Mouse (Mus musculus) heart, postnatal 36 days (tissue): ENCODE measurements around the gene Gm11238. TPM values are rescaled to one million over a fixed set of nuclear protein-coding genes. Genes with fewer than 3 reads are reported as not detected.
"Not testable (repeated sequence)": the region's sequence is repeated elsewhere in the genome, so short reads cannot be mapped to it uniquely, and the experiment has no call there.

Source experiments
- DNase-seq, 2 experiments: peaks; one replicate each; pipeline ENCODE4 v3.0.0; 2021 to 2022
- intact Hi-C: fragments of 180-260 bp; cut with DNase I; formaldehyde crosslinking; loops from one replicate; pipeline ENCODE4 v1.15.1; 2025
- total RNA-seq, 2 experiments: library from RNA; stranded (reverse); gene quantifications; 2 replicates each; pipeline ENCODE4 v1.2.3; 2021

Gene Gm11238
- not detected for total RNA-seq

DNA sequence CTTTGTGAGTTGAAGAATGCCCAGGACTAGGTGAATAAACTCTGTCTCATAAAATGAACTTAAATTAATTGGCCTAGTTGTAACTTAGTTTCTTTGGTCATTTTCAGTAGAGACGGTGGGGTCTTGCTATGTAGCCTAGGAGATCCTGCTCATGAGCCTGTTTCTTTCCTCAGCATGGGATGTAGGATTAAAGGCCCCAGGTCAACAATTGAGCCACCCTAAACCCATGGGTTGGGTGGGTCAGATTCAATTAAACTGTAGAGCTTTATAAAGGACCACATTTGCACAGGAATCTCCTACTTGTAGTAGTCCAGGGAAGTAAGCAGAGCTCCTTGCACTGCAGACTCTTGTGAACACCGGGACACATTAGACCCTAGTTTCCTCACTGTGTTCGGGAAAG is at the start of gene Gm11238:
Gene Gm11238 (plus strand): TSS at position 301 of the 400 bp plus-strand sequence.
- DNase-seq, intact Hi-C loops: not testable (repeated sequence)

GRCm38 (mm10) chr4:73599248-73599647 is 8.4 kb upstream of the Gm11238 start:
- intact Hi-C loops = no loop called here
- no peak for DNase-seq

DNA sequence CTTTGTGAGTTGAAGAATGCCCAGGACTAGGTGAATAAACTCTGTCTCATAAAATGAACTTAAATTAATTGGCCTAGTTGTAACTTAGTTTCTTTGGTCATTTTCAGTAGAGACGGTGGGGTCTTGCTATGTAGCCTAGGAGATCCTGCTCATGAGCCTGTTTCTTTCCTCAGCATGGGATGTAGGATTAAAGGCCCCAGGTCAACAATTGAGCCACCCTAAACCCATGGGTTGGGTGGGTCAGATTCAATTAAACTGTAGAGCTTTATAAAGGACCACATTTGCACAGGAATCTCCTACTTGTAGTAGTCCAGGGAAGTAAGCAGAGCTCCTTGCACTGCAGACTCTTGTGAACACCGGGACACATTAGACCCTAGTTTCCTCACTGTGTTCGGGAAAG is 15.0 kb downstream of the Gm11238 start, which contains the start of gene Gm11237:
Gene Gm11237 (plus strand): TSS at position 301 of the 400 bp plus-strand sequence.
- DNase-seq, intact Hi-C loops: not testable (repeated sequence)

DNA sequence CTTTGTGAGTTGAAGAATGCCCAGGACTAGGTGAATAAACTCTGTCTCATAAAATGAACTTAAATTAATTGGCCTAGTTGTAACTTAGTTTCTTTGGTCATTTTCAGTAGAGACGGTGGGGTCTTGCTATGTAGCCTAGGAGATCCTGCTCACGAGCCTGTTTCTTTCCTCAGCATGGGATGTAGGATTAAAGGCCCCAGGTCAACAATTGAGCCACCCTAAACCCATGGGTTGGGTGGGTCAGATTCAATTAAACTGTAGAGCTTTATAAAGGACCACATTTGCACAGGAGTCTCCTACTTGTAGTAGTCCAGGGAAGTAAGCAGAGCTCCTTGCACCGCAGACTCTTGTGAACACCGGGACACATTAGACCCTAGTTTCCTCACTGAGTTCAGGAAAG is 30.1 kb downstream of the Gm11238 start, which contains the start of gene Gm11236:
Gene Gm11236 (plus strand): TSS at position 301 of the 400 bp plus-strand sequence.
- intact Hi-C loops, DNase-seq: not testable (repeated sequence)

- intact Hi-C loops, DNase-seq: not testable (repeated sequence)
These were observed 54.2 kb downstream of the Gm11238 start for GRCm38 (mm10) chr4:73661864-73662263.

GRCm38 (mm10) chr4:73668054-73668453 is 60.4 kb downstream of the Gm11238 start, which contains the start of gene Gm11239:
Gene Gm11239 (plus strand): TSS chr4:73668354.
- DNase-seq, intact Hi-C loops: not testable (repeated sequence)

DNA sequence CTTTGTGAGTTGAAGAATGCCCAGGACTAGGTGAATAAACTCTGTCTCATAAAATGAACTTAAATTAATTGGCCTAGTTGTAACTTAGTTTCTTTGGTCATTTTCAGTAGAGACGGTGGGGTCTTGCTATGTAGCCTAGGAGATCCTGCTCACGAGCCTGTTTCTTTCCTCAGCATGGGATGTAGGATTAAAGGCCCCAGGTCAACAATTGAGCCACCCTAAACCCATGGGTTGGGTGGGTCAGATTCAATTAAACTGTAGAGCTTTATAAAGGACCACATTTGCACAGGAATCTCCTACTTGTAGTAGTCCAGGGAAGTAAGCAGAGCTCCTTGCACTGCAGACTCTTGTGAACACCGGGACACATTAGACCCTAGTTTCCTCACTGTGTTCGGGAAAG is 75.5 kb downstream of the Gm11238 start, which contains the start of gene Gm428:
Gene Gm428 (plus strand): TSS at position 301 of the 400 bp plus-strand sequence.
- intact Hi-C loops, DNase-seq: not testable (repeated sequence)

Other genes starting within 250 kb of the Gm11238 start
- not detected for gene Gm11487, start 202.8 kb upstream of the Gm11238 start, total RNA-seq
- gene Gm11237, start 15.1 kb downstream of the Gm11238 start, total RNA-seq = not detected
- gene Gm11236, start 30.2 kb downstream of the Gm11238 start, total RNA-seq = not detected
- not detected for gene Gm11239, start 60.5 kb downstream of the Gm11238 start, total RNA-seq
- gene Gm428, start 75.6 kb downstream of the Gm11238 start, total RNA-seq = not detected
- gene Rasef, start 183.1 kb downstream of the Gm11238 start, total RNA-seq = under 1 TPM; 0.36 to 0.70 TPM